Mouse (Mus musculus): ENCODE measurements at regions not wholly inside any gene's neighbourhood (a gene's known extent, or its start where the extent isn't known, plus 50 kb on each side); places are given as distances from the start of the nearest gene placed in this dataset.

DNA sequence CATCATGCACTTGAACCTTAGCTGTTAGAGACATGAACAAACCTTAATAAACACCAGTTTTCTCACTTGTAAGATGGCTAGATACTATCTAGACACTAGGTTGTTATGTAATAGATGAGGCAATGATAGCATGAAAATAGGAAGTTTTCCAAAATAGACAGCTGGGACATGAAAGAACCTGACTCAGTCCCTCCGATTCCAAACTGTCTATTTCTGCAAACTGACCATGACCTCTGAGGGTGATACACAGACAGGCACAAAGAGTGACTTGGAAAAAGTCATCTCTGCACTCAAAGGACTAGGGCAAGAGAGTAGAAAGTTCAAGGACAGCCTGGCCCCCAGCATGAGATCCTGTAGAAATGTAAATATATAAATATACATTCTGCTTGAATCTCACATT lies 115.9 kb downstream of the Kctd12 start:
- Histone ChIP-seq H3K4me3 (ENCODE audit: low read depth, low read length) (no peak overlapping the region), H3K4me2 (no peak overlapping the region), H3K9ac (ENCODE audit: low read depth, low read length) (no peak overlapping the region), H3K36me3 (ENCODE audit: control insufficient read depth, insufficient read depth, low read length) (no peaks in the 10 kb centered on the region), H3K27me3 (replicated peaks; ENCODE audit: control insufficient read depth, insufficient read depth, low read length) (no peaks in the 10 kb centered on the region), H3K4me1 (replicated peaks; ENCODE audit: control insufficient read depth, insufficient read depth, low read length) (no peaks in the 10 kb centered on the region), H3K9me3 (ENCODE audit: control insufficient read depth, low read length) (no peaks in the 10 kb centered on the region), H3K27ac (ENCODE audit: low read depth, low read length) (no peak overlapping the region)
- DNase-seq (ENCODE audit: low spot score) (no peak), ATAC-seq (replicated peaks; ENCODE audit: low FRiP score) (no peak)
- WGBS, result 72% methylated on average over 1 of the region's 1 CpGs

GRCm38 (mm10) chr14:102861694-102862093 lies 120.7 kb downstream of the Kctd12 start:
- Histone ChIP-seq H3K9me3 (ENCODE audit: control insufficient read depth, low read length) (no peaks in the 10 kb centered on the region), H3K9ac (ENCODE audit: low read depth, low read length) (no peak overlapping the region), H3K4me1 (replicated peaks; ENCODE audit: control insufficient read depth, insufficient read depth, low read length) (no peaks in the 10 kb centered on the region), H3K27me3 (replicated peaks; ENCODE audit: control insufficient read depth, insufficient read depth, low read length) (no peaks in the 10 kb centered on the region), H3K27ac (ENCODE audit: low read depth, low read length) (no peak overlapping the region), H3K4me2 (no peak overlapping the region), H3K4me3 (ENCODE audit: low read depth, low read length) (no peak overlapping the region), H3K36me3 (ENCODE audit: control insufficient read depth, insufficient read depth, low read length) (no peaks in the 10 kb centered on the region)
- DNase-seq (ENCODE audit: low spot score), result no peak
- 86% methylated on average over 1 of the region's 1 CpGs for WGBS
- ATAC-seq (replicated peaks; ENCODE audit: low FRiP score), result no peak

- no peak overlapping the region for H3K4me2 ChIP-seq
- H3K27ac ChIP-seq (ENCODE audit: low read depth, low read length), result no peak overlapping the region
- H3K4me3 ChIP-seq (ENCODE audit: low read depth, low read length), result no peak overlapping the region
- no peaks in the 10 kb centered on the region for H3K9me3 ChIP-seq (ENCODE audit: control insufficient read depth, low read length)
- ATAC-seq (replicated peaks; ENCODE audit: low FRiP score) (no peak), DNase-seq (ENCODE audit: low spot score) (no peak)
- H3K4me1 ChIP-seq (replicated peaks; ENCODE audit: control insufficient read depth, insufficient read depth, low read length), result no peaks in the 10 kb centered on the region
- no peaks in the 10 kb centered on the region for H3K27me3 ChIP-seq (replicated peaks; ENCODE audit: control insufficient read depth, insufficient read depth, low read length)
- WGBS, result 71% methylated on average over 4 of the region's 4 CpGs
- no peaks in the 10 kb centered on the region for H3K36me3 ChIP-seq (ENCODE audit: control insufficient read depth, insufficient read depth, low read length)
- no peak overlapping the region for H3K9ac ChIP-seq (ENCODE audit: low read depth, low read length)
Measured at GRCm38 (mm10) chr14:102859361-102859871, 123.0 kb downstream of the Kctd12 start.

- Histone ChIP-seq H3K27me3 (replicated peaks; ENCODE audit: control insufficient read depth, insufficient read depth, low read length) (no peaks in the 10 kb centered on the region), H3K9me3 (ENCODE audit: control insufficient read depth, low read length) (no peaks in the 10 kb centered on the region), H3K27ac (ENCODE audit: low read depth, low read length) (no peak overlapping the region), H3K9ac (ENCODE audit: low read depth, low read length) (no peak overlapping the region), H3K4me2 (no peak overlapping the region), H3K36me3 (ENCODE audit: control insufficient read depth, insufficient read depth, low read length) (no peaks in the 10 kb centered on the region), H3K4me1 (replicated peaks; ENCODE audit: control insufficient read depth, insufficient read depth, low read length) (no peaks in the 10 kb centered on the region), H3K4me3 (ENCODE audit: low read depth, low read length) (no peak overlapping the region)
- ATAC-seq (replicated peaks; ENCODE audit: low FRiP score) (no peak), DNase-seq (ENCODE audit: low spot score) (no peak)
- 84% methylated on average over 7 of the region's 7 CpGs for WGBS
Measured at GRCm38 (mm10) chr14:102855264-102855840, 127.1 kb downstream of the Kctd12 start.

DNA sequence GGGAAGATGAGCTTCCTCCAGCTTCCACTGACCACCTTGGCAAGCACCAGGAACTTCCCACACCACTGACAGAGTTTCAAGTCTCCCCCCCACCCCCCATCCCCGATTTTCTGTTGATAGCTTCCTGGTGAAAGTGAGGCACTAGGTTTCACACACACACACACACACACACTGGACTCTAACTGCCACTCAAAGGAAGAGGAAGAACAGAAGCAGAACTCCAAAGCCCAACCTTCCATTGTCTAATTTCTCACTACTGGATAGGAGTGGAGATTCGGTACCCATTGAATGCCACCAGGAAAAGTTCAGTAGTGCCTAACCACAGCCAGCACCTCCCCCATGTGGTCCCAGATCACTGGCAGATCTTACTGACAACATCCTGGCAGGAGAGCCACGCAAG lies 138.7 kb downstream of the Kctd12 start:
- Histone ChIP-seq H3K9me3 (ENCODE audit: control insufficient read depth, low read length) (no peaks in the 10 kb centered on the region), H3K27me3 (replicated peaks; ENCODE audit: control insufficient read depth, insufficient read depth, low read length) (no peaks in the 10 kb centered on the region), H3K4me2 (no peak overlapping the region), H3K27ac (ENCODE audit: low read depth, low read length) (no peak overlapping the region), H3K36me3 (ENCODE audit: control insufficient read depth, insufficient read depth, low read length) (no peaks in the 10 kb centered on the region), H3K9ac (ENCODE audit: low read depth, low read length) (no peak overlapping the region), H3K4me1 (replicated peaks; ENCODE audit: control insufficient read depth, insufficient read depth, low read length) (no peaks in the 10 kb centered on the region), H3K4me3 (ENCODE audit: low read depth, low read length) (no peak overlapping the region)
- no peak for DNase-seq (ENCODE audit: low spot score)
- 50% methylated on average over 3 of the region's 3 CpGs for WGBS
- ATAC-seq (replicated peaks; ENCODE audit: low FRiP score), result no peak

DNA sequence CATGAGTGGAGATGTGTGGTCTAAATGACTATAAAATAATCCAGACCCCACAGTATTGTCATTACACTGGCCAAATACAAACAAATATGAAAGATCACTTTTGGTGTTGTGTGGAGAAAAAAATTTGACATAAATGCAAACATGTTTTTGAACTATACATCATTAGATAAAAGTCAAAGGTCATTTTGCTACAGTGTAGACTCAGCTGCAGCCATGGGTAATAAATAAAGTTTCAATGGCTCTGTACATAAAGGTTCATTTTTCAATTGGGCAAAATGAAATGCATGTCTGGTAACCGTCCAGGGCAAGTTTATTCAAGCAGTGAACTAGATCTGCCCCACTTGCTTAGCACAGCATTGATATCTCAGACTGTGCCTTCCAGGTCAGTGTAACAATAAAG lies 144.8 kb downstream of the Kctd12 start:
- Histone ChIP-seq H3K9ac (ENCODE audit: low read depth, low read length) (no peak overlapping the region), H3K27me3 (replicated peaks; ENCODE audit: control insufficient read depth, insufficient read depth, low read length) (no peaks in the 10 kb centered on the region), H3K4me3 (ENCODE audit: low read depth, low read length) (no peak overlapping the region), H3K9me3 (ENCODE audit: control insufficient read depth, low read length) (no peaks in the 10 kb centered on the region), H3K4me1 (replicated peaks; ENCODE audit: control insufficient read depth, insufficient read depth, low read length) (no peaks in the 10 kb centered on the region), H3K4me2 (no peak overlapping the region), H3K36me3 (ENCODE audit: control insufficient read depth, insufficient read depth, low read length) (no peaks in the 10 kb centered on the region), H3K27ac (ENCODE audit: low read depth, low read length) (no peak overlapping the region)
- ATAC-seq (replicated peaks; ENCODE audit: low FRiP score) (no peak), DNase-seq (ENCODE audit: low spot score) (no peak)
- 69% methylated on average over 1 of the region's 1 CpGs for WGBS

DNA sequence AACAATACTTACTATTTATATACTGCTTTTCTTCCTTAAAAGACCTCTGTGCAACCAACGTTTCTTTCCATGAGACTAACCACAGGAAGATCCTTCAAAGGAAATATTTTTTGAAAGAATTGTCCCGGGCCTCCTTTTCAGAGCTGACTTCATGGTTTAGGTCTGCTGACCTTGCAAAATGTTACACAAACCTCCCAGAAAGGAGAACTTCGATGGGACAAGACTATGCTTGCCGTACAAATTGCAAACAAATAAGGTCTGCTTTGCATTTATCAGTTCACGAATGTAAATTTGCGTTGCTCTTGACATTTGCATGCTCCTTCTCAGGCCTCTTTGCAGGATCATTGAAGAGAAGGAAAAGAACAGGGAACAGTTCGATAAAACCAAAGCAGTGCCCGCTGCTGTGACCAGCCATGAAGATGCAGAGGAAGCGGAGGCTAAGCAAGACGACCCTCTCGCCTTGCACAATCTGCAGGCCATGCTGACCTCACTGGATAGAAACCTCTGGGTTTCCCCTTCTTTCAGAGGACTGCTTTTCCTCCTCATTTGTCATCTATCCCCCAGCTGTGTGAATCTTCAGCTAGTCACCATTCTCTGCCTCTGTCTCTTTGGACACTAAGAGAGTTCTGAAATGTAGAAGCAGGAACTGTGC lies 147.2 kb downstream of the Kctd12 start:
- 55% methylated on average over 11 of the region's 11 CpGs for WGBS
- DNase-seq (ENCODE audit: low spot score) (no peak), ATAC-seq (replicated peaks; ENCODE audit: low FRiP score) (no peak)
- Histone ChIP-seq H3K4me2 (no peak overlapping the region), H3K4me1 (replicated peaks; ENCODE audit: control insufficient read depth, insufficient read depth, low read length) (no peaks in the 10 kb centered on the region), H3K9me3 (ENCODE audit: control insufficient read depth, low read length) (no peaks in the 10 kb centered on the region), H3K27ac (ENCODE audit: low read depth, low read length) (no peak overlapping the region), H3K36me3 (ENCODE audit: control insufficient read depth, insufficient read depth, low read length) (no peaks in the 10 kb centered on the region), H3K9ac (ENCODE audit: low read depth, low read length) (no peak overlapping the region), H3K4me3 (ENCODE audit: low read depth, low read length) (no peak overlapping the region), H3K27me3 (replicated peaks; ENCODE audit: control insufficient read depth, insufficient read depth, low read length) (no peaks in the 10 kb centered on the region)

- no peak for DNase-seq (ENCODE audit: low spot score)
- Histone ChIP-seq H3K4me3 (ENCODE audit: low read depth, low read length) (no peak overlapping the region), H3K36me3 (ENCODE audit: control insufficient read depth, insufficient read depth, low read length) (no peaks in the 10 kb centered on the region), H3K27ac (ENCODE audit: low read depth, low read length) (no peak overlapping the region), H3K4me2 (no peak overlapping the region), H3K27me3 (replicated peaks; ENCODE audit: control insufficient read depth, insufficient read depth, low read length) (no peaks in the 10 kb centered on the region), H3K4me1 (replicated peaks; ENCODE audit: control insufficient read depth, insufficient read depth, low read length) (no peaks in the 10 kb centered on the region), H3K9ac (ENCODE audit: low read depth, low read length) (no peak overlapping the region), H3K9me3 (ENCODE audit: control insufficient read depth, low read length) (no peaks in the 10 kb centered on the region)
- ATAC-seq (replicated peaks; ENCODE audit: low FRiP score), result no peak
- WGBS, result 74% methylated on average over 3 of the region's 3 CpGs
Measured at GRCm38 (mm10) chr14:102828442-102828841, 154.0 kb downstream of the Kctd12 start.

GRCm38 (mm10) chr14:102827756-102828384 lies 154.6 kb downstream of the Kctd12 start:
- ATAC-seq (replicated peaks; ENCODE audit: low FRiP score) (no peak), DNase-seq (ENCODE audit: low spot score) (no peak)
- Histone ChIP-seq H3K9me3 (ENCODE audit: control insufficient read depth, low read length) (no peaks in the 10 kb centered on the region), H3K4me1 (replicated peaks; ENCODE audit: control insufficient read depth, insufficient read depth, low read length) (no peaks in the 10 kb centered on the region), H3K9ac (ENCODE audit: low read depth, low read length) (no peak overlapping the region), H3K27me3 (replicated peaks; ENCODE audit: control insufficient read depth, insufficient read depth, low read length) (no peaks in the 10 kb centered on the region), H3K4me3 (ENCODE audit: low read depth, low read length) (no peak overlapping the region), H3K36me3 (ENCODE audit: control insufficient read depth, insufficient read depth, low read length) (no peaks in the 10 kb centered on the region), H3K27ac (ENCODE audit: low read depth, low read length) (no peak overlapping the region), H3K4me2 (no peak overlapping the region)
- 56% methylated on average over 7 of the region's 7 CpGs for WGBS

All from liver, embryonic 11.5 days (tissue).